Mouse (Mus musculus) MN1 (cell line): ENCODE data around the gene Ssmem1.

Source experiments
- DNase-seq: peaks from one replicate; pipeline ENCODE4 v3.0.0-alpha.2; 2016; ENCODE audit warnings: low spot score

Ssmem1 gene

DNA sequence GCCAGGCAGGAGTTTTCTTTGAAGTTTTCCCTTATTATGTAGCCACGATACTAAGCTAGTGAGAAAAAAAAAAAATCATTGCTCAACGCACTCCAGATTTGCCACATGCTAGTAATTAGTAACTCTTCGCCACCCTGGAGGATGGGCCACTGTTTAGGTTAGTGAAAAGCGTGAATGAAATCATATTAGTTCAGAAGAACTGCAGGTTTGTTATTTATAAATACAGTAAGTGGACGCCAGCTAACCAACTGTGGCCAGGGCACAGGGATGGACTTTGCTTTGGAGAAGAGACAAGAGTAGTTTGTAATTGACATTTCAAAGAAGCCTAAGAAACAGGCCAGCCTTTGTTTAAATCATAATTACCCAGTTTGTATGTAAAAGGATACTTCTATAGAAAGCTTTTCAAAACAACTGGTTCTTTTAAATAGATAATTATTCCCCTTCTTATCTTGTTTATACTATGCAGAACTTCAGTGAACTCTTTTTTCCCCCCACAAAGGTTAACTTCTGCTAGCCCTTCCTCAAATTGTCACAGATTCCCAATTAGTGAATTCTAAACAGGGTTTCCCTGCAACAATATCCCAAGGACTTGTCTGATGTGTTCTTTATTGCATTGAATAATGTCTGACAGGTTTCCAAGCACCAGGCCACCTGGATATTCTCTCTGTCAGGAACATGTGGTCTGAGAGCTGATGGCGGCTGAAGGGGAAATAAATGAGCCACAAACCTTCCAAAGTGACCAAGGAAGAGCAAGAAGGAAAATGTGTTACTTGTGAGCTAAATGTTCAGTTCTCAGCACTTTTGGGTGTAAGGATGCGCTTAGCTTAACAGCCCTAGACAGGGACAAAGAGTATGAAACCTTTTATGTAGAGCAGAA lies 16.0 kb downstream of the Ssmem1 start:
- DNase-seq: peak; percentile 88

DNA sequence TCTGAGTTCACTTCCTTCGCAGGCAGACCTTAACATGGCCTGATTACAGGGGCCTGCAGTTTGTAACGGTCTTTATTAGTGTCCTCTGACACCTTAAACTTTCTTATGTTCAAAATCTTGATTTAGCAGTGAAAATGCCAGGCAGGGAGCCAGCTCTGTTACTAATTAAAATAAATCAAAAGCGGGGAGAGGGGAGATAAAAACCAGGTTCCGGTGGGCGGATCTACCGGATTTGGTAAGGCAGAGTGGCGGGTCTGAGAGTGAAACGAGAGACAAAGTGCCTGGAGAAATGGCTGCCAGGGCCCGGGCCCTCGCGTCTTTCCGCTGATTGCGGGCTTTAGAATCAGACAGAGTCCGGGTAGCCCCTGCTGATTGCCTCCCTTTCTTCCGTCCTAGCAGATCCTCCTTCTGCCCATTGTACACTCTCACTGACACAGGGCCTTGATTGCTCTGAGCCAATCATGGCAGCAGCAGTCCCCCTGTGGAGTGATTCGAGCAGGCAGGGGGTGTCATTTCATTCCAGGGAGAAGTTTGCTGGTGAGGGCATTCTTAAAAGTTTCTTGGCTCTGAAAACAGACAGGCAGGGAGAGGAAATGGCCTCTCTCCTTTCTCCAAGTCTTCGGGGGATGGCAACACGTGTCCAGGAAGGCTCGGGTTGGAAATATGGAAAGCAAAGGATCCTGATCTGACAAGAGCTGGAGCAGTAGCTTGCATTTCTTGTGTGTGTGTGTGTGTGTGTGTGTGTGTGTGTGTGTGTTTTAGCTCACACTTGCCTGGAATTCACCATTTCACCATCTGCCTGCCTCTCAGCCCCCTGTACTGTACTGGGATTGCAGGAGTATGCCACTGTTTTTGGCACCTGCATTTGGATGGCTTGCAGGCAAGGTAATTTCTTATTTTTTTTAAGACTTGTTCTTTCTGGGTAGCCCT lies 17.2 kb downstream of the Ssmem1 start:
- peak; percentile 91 for DNase-seq

DNA sequence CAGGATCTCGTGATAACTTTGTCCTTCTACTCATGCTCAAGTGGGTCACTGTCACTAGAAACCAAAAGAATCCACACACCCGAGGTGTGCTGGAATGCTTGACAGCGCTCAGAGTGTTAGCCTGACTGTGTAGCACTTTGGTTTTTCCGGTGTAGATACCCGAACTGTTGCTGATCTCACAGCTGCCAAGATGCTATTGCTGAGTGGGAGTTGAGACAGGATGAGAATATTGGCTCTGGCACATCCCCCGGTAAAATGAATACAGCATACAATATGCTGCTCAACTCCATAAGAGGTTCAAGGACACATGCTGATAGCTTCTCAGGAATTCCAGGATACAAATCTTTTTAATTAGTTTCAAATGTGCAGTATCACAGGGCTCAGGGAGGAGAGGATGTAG lies 19.2 kb downstream of the Ssmem1 start:
- no peak for DNase-seq

DNA sequence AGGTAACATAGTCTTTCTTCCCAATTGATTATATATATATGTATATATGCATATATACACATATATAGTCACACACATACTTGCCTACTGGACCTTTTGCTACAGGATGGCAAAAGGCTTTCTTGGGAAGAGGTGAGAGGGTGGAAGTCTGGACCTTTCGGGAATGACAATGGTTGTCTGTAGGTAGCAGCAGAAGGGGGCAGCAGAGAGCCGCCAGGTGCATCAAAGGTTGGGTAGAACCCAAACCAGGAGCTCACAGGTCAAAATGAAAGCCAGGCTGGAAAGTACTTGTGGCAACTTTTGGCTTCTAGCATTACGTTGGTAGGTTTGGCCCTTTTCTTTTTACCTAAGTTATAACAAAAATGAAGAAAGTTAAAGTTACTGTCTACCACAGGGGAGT lies 25.7 kb downstream of the Ssmem1 start:
- no peak for DNase-seq

DNA sequence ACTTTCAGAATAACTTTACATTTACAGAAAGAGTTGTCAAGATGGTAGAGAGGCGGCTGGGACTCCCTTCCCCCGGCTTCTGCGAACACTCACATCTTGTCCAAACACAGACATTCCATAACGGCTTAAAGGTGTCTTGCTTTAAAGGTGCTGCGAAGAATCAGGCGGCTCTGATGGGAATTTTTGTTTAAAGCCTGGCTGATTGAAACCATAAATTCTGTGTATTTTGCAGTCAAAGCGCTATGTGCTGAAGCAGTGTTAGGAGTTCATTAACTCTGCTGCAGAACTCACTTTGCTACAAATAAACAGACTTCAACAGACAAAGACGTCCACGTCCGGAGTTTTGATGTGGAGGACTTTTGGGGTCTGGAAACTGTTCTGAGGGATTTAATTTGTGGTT lies 28.6 kb downstream of the Ssmem1 start:
- no peak for DNase-seq

DNA sequence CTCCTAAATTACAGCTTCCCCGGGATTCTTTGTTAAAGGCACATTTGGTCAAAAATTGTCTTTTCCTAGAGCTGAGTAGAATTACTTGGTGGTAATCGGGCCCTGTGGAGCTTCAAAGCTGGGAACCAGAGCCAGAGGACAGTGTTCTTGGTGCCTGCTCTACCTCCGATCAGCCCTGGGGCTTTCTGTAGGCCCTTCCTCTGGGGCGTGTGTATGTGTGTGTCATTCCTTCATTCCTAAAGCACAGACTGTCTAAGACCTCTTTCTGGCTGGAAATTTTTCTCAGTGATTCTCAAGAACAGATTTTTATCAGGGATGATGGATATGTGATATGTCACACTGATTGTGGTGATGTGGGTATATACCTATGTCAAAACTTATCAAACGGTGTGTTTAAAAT lies 29.2 kb downstream of the Ssmem1 start:
- DNase-seq: no peak

DNA sequence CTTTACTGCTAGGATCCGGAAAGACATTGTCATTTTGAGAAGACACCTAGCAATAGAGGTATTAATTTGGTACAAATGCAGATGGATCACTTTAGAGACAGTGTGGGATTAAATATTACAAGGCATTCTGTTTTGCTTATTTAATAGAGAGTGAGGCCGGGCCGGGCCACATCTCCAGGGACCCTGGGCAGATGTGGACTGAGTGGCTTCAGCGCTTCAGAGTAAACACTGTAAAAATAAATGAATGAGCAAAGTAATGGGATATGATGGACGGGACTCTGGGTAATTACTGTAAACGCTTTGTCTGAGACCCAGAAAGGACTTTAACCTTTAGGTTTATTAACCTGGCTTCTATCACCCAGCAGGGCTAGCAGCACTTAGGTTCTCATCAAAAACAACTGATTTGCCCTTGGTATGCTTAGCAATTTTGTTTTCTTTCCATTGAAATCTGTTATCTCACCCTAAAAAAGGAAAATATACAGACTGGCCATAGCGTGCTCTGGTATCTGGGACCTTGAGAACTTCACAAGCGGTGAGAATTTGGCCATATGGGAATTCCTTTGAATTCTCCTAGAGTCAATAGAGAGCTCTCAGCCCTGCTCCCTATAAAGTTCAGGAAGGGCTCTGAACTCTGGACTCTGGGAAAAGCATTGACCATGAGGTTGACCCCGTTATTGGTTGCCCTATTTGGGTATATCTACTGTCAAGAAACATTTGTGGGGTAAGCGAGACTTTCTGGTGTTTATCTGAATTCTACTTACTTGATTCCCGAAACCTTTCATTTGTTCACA lies 31.6 kb downstream of the Ssmem1 start, which contains the start of gene Cpa2:
Gene Cpa2 (plus strand): TSS at position 574 of the 791 bp plus-strand sequence.
- DNase-seq: no peak

DNA sequence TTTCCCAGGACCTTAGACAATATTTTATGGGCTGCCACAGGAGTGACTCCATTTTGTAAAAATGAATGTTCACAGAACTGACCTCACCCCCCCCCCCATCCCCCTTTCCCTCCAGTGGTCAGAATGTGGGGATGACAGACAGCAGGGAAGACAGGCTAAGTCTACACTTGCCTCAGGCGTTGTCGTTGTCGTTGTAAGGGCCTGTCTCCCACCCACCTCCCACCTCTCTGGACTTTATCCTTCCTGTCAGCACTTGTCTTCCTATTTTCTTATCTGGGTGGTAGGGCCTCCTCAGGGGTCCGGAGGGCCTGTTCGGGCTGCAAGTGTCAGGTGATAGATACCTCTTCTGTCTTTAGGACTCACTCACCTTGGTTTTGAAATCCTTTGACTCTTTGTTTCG lies 32.6 kb downstream of the Ssmem1 start:
- no peak for DNase-seq

DNA sequence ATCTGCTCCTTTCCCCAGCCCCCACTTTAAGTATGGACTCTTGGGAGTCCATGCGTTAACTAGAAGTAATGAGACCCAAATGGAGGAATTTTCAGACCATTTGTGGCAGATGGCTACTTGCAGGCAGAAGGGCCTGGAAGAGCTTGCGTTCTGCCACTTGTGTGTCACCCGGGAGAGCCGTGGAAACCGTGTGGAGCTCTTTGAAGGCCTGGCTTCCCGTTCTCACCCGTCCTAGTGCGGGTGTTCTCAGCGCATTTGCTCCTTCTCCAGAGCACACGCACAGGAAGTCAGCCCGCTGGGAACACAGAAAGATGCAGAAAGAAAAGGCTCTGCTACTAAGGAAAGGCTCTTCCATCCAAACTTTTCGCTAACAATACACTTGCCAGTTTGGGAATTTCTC lies 33.4 kb downstream of the Ssmem1 start:
- no peak for DNase-seq

DNA sequence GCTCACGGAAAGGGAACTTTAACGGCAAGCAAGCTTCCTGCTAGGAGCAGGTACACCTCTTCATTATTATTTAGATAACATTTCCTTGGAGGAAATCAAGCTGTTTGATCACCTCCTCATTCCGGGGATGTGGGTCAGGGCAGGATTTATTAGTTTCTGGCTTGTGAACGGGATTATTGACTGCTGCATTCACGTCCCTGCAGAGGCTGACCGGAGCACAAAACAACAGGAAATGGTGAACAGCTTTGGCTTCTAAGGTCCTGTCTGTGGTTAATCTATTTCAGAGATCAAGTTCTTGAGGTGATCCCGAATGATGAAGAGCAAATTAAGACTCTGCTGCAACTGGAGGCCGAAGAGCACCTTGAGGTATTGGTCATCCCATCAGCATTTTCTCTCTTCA lies 34.2 kb downstream of the Ssmem1 start:
- no peak for DNase-seq

DNA sequence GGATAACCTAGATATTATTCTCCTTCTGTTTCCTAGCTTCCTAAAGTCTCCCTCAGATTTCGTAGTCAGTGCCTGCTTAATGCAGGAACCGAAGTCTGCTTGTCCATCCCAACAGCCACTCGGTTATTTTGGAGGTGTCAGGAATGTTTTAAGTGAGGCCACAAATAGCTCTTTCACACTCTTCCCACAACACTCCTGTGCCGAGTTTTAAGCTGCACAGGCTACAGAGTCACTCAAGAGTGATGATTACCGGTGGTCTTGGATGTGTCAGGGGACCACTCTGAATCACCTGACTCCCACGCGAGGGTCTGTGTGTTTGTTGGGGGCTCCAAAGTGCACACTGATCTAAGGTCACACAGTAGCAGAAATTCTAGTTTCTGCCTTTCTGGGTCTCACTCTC lies 36.0 kb downstream of the Ssmem1 start:
- DNase-seq: no peak

DNA sequence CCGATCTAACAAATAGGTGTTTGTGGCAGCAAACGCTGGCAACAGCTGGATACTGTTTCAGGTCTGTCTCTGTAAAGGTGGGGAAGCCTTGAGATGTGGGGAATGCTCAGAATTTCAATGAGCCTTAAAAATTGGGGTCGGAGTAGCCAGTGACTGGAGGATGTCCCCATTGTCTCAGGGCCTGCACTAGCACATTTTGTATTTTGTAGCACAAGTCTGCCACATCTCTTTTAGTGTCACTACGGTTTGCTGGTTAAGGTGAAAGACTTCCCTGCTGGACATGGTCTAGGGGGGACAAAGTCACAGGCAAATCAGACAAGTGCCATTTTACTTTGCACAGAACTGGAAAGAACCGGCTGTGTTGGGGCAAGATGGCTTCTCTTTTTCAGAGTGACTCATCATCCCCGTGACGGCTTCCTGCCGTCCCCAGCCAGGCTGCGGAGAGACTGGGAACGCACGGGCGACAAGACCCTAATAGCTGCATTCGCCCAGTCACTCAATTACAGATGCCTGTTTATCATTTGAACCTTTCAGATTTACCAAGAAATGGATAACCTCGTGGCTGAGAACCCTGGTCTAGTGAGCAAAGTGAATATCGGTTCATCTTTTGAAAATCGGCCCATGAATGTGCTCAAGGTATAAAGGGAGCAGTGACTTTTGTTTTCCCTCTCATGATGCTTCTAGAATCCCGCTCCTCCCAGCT lies 37.1 kb downstream of the Ssmem1 start:
- DNase-seq: peak; percentile 80

DNA sequence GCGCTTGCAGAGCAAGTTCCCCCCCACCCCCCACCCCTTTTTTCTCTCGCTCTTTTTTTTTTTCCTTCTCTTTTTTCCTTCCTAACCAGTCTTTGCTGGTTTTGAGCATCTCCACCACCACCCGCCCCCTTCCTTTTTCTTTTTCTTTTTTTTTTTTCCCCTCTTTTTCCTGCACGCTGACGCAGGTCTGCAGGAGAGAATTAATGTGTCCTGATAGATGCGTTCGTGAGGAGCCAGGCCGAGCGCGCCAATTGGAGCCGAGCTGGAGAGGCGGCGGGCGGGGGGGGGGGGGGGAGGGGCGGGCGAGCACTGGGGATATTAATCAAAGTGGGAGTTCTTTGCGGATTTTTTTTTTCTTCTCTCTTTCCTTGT lies 37.6 kb downstream of the Ssmem1 start:
- peak; percentile 79 for DNase-seq

DNA sequence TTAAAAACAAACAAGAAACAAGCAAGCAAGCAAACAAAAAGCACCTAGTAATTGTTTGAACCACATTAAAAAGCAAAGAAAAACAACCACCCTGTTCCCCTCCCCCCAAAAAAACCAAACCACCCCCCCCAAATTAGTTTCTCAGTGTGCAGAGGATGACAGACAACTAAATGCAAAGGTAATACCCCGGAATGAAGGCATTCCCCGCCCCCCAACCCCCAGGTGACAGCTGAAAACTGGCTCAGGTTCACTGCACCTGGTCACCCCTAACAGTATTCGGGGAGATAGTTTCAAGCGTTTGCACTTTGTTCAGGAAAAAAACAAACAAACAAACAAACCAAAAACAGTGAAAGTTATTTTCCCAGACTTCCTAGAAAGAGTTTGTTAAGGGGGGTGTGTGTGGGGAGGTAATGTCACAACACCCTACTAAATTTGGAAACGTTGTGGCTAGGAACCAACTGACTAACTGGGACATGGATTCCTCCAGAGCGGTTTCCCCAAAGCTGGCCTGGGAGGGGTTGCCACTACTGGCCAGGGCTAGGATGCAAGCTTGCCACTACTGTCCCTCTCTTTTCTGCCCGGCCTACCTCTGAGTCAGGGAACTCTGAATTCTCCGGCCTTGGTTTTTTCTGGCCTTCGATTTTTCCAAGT lies 38.1 kb downstream of the Ssmem1 start:
- DNase-seq: no peak

DNA sequence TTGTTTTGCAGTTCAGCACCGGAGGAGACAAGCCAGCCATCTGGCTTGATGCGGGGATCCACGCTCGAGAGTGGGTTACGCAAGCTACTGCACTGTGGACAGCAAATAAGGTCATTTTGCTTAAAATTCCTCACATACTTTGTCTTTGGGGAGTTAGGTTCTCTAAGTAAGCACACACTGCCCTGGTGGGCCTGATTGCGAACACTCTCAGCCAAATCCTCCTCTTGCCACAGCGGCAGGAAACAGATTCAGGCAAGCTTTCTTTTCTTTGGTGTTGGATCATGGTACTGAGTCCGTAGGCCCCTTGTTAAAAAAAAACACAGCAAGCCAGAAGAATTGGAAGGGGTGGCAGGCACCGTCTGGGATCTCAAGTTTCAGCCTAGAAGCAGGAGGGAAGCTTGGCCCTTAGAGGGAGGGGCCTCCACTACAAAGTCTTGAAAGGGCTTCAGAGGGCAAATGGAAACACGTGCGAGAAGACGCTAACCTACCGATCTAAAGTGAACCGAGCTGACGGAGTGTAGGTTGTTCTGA lies 39.6 kb downstream of the Ssmem1 start:
- DNase-seq: no peak

DNA sequence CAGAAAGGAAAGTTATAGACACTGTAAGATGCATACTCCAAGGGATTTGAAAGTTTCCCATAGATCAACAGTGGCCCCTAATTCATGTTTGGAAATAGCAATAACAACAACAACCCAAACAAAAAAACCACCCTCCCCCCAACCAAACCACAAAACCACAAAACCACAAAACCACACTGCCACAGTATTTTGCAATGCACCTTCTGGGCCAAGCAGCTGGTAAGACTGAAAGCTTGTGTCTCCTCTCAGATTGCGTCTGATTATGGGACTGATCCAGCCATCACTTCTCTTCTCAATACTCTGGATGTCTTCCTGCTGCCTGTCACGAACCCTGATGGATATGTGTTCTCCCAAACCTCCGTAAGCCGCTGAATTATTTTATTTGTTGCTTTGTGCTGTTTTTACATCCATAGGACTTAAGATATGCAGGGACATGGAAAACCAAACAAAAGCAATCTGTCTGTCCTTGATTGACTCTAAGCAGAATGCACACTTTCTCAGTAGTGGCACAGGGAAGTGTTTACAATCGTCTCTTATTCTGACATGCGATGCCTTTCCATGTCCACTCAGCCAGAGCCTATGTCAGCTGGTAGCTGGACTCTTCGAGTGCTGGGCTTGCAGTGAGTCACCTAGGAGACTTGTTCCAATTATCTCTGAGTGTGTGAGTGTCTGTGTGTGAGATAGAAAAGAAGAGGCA lies 41.0 kb downstream of the Ssmem1 start:
- DNase-seq: no peak

DNA sequence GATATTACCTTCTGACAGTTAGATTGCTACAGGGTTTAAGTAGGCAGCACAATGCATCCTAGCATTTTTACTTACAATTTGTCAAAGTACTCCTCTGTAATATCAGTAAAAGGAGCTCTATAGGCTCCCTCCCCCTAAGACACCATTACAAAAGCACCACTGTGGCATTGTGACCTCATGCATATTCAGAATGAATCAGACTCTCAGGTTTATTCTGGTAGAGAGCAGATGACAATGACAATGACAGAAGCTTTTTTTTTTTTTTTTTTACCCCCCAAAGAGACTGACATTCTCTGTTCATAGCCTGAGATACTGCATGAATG lies 41.5 kb downstream of the Ssmem1 start:
- DNase-seq: no peak

DNA sequence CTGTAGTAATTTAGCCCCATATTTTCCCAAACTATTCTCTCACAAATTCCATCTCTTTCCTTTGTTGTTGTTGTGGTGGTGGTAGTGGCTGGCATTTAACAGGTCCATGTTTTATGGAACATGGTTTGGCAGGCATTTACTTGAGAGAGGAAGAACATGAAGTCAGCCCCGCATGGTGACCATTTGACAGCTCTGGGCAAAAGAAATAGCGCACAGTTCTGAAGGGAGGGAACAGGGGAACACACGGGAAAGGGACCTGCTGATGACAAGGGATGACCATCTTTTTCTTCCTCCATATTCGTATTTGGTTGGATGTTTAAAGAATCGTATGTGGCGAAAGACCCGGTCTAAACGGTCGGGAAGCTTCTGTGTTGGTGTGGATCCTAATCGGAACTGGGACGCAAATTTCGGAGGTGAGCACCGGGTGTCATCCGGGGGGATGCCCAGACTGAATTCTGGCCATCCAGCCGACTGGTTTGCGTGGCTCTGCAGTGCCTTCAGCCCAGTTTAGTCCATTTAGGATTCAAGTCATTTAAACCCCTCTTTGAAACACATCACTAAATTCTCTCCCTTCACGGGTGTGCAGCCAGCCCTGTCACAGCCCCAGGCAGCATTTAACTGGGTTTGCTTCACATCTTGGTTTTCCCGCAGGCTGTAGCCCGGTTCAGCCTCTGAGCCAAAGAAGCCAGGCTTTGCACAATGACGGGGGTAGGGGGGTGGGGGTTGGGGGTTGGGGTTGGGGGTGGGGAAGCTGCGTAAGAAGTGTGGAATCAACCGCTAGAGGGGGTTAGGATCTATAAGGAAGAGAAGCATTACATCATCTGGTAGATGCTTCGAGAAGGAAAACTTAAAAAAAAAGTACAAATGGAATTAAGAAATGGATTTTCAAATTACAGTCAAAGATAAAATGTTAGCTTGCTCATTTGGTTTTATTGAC lies 42.3 kb downstream of the Ssmem1 start:
- no peak for DNase-seq

DNA sequence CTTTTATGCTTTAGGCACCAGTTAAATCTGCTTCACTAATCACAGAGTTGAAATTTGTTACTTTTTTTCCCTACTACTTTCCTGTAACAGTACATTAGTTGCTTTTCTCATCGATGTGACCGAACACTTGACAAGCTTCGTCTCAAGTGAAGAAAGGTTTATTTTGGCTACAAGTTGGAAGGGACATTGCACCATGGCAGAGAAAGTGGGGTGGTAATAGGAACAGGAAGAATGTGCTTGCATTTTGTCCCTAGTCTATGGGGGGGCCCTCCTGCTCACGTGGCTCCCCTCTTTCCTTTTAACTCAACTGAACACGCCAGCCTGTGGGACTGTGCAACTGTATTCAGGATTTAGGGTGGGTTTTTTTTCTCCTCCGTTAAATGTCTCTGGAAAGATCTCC lies 43.0 kb downstream of the Ssmem1 start:
- DNase-seq: no peak
